Mouse (Mus musculus): ENCODE measurements around the gene Il17f. TPM values are rescaled to one million over a fixed set of nuclear protein-coding genes. Genes with fewer than 3 reads are reported as not detected.

The Il17f gene
- polyA plus RNA-seq, 1 experiment, result not detected

DNA sequence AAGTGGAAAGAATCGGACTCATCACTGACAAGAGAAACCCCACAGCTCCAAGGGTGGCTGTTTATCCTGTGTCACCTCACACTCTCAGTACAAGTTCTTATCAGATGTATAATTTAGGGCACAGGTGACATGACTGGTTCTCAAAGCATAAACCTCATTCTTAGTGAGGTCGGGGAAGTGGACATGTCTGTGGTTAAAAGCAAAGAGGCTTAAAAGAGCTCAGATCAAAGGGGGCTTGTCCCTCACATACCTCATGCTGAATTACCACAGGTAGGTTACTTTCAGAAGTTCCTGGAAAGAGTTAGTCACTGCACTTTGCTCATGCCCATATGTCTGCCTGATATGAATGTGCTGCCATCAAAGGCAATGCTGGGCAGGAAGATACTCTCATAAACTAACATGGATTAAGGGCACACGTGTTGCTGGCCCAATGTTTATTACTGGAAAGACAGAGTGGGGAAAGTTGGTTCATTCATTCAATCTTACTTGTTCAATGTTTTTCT, 49.9 kb downstream of the Il17f start:
- Histone ChIP-seq H3K27ac (replicated peaks; ENCODE audit: low read depth, low read length) (no peak overlapping the region), H3K4me1 (ENCODE audit: control insufficient read depth, insufficient read depth, insufficient read length, low read length) (no peaks in the 10 kb centered on the region), H3K4me3 (ENCODE audit: insufficient read depth, low read depth, low read length) (no peak overlapping the region)

DNA sequence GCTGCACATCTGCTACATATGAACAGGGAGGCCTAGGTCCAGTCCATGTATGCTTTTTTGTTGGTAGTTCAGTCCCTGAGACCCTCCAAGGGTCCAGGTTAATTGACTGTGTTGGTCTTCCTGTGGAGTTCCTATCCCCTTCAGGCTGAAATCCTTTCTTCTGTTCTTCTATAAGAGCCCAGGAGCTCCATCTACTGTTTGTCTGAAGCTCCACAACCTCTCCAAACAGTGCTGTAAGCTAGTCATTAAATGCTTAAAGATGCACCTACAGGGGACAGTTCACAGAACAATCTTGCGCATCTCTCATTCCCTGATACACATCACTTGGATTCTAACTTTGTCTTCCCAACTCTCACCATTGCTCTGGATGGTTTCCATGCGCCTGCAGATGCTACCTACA, 51.9 kb downstream of the Il17f start:
- Histone ChIP-seq H3K27ac (replicated peaks; ENCODE audit: low read depth, low read length) (no peak overlapping the region), H3K4me3 (ENCODE audit: insufficient read depth, low read depth, low read length) (no peak overlapping the region), H3K4me1 (ENCODE audit: control insufficient read depth, insufficient read depth, insufficient read length, low read length) (no peaks in the 10 kb centered on the region)

DNA sequence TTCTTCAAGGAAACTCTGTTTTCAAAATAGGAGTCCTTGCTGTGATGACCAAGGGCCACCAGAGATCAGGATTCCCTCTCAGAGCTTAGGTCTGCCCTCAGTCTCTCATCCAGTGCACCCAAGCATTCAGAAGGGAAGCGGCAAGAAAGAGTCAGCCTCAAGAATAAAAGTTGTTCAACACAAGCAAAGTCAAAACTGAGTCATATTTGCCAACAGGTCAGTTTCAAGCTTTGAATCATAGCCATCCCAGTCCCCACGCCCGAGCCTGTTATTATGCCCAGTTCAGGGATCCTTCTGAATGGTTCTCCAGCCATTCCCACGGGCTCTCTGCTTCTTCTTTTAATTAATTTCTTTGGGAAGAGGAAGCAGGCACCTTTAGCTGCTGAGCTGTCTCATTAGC, 53.8 kb downstream of the Il17f start:
- no peaks in the 10 kb centered on the region for H3K4me1 ChIP-seq (ENCODE audit: control insufficient read depth, insufficient read depth, insufficient read length, low read length)
- no peak overlapping the region for H3K27ac ChIP-seq (replicated peaks; ENCODE audit: low read depth, low read length)
- H3K4me3 ChIP-seq (ENCODE audit: insufficient read depth, low read depth, low read length), result no peak overlapping the region

DNA sequence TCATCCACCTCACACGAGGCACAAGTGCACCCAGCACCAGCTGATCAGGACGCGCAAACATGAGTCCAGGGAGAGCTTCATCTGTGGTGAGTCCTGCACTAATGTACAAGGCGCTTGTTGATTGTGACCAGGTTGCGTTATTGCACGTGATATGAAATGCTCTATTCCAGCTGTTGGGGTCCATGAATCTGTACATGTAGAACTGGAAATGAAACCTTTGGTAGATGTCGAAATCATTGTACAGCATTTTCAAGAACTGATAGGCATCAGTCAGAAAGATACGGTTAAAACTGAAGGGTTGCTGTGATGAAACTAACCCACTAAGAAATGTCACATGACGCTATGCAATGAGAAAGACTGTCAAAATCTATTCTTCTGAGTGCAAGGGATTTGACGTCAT, 59.5 kb downstream of the Il17f start, which contains the start of gene Il17a:
Gene Il17a, plus strand, starts transcription at position 3 of the 400 bp plus-strand sequence.
- no peaks in the 10 kb centered on the region for H3K4me1 ChIP-seq (ENCODE audit: control insufficient read depth, insufficient read depth, insufficient read length, low read length)
- no peak within 1 kb of the TSS for H3K4me3 ChIP-seq (ENCODE audit: insufficient read depth, low read depth, low read length)
- no peak within 1 kb of the TSS for H3K27ac ChIP-seq (replicated peaks; ENCODE audit: low read depth, low read length)

Other genes with a start within 250 kb of the Il17f start
- gene Pkhd1, start 172.6 kb downstream of the Il17f start, polyA plus RNA-seq (2012; ENCODE audit: insufficient read depth, insufficient read length, missing spikeins), result not detected in 2 replicates
- not detected in 2 replicates for gene Il17a, start 59.7 kb downstream of the Il17f start, polyA plus RNA-seq (2012; ENCODE audit: insufficient read depth, insufficient read length, missing spikeins)
- 1.6 and 2.2 TPM in 2 replicates for gene Mcm3, start 29.7 kb upstream of the Il17f start, polyA plus RNA-seq (2012; ENCODE audit: insufficient read depth, insufficient read length, missing spikeins)
- gene Paqr8, start 100.0 kb upstream of the Il17f start, polyA plus RNA-seq (2012; ENCODE audit: insufficient read depth, insufficient read length, missing spikeins), result 0.54 and 0.67 TPM in 2 replicates
- 0.99 TPM in 1 of 2 replicates, not detected in the other for gene Efhc1, start 161.0 kb upstream of the Il17f start, polyA plus RNA-seq (2012; ENCODE audit: insufficient read depth, insufficient read length, missing spikeins)

Measured in brown adipose tissue, adult 24 weeks (tissue).